Mouse (Mus musculus) bone marrow, adult 2 months (tissue): Measurements from ENCODE around the gene Ergic3. TPM values are rescaled to one million over a fixed set of nuclear protein-coding genes. Genes with fewer than 3 reads are reported as not detected.
A peak's percentile ranks its signal among the peaks of the same experiment; 100 is the strongest.

Source experiments
- H3K27ac ChIP-seq: fragments of 200-500 bp; 2 replicates; pipeline ENCODE4 v1.5.1; 2012; ENCODE audit warnings: low read depth, mild to moderate bottlenecking, control low read depth, inconsistent platforms, low read length; ENCODE audit not compliant: control insufficient read depth, poor library complexity, insufficient read depth
- H3K4me1 ChIP-seq: fragments of 200-500 bp; 2 replicates; pipeline ENCODE4 v1.6.1; 2011; ENCODE audit warnings: low read length; ENCODE audit not compliant: control insufficient read depth, insufficient read depth
- H3K4me3 ChIP-seq: fragments of 200-500 bp; replicated peaks from 2 replicates; pipeline ENCODE3; 2011; ENCODE audit warnings: mild to moderate bottlenecking, low read depth, low read length, control low read depth; ENCODE audit not compliant: control insufficient read depth
- CTCF ChIP-seq: fragments of 200-500 bp; IDR thresholded peaks from 2 replicates; pipeline ENCODE4 v1.5.1; 2011; ENCODE audit warnings: low read length, control low read depth; ENCODE audit not compliant: control insufficient read depth, insufficient read depth
- POLR2A ChIP-seq: fragments of 200-500 bp; IDR thresholded peaks from 2 replicates; pipeline ENCODE4 v1.6.1; 2011; ENCODE audit warnings: low read depth, mild to moderate bottlenecking, control low read depth, low read length, borderline replicate concordance; ENCODE audit not compliant: control insufficient read depth
- WGBS: fragments of 180-500 bp; shearing (Covaris S2); methylation state at CpG from one replicate; pipeline ENCODE4 v1.1.7; 2018; 5-methylcytosine and 5-hydroxymethylcytosine counted together
- polyA plus RNA-seq: library from polyadenylated mRNA; stranded (reverse); fragments of >200 nt; gene quantifications from 2 replicates; pipeline ENCODE4 v1.2.4, GENCODE M21; 2011; ENCODE audit warnings: low replicate concordance; ENCODE audit not compliant: missing spikeins, insufficient read depth, insufficient read length

The Ergic3 gene
- polyA plus RNA-seq, 1 experiment, result 66.9 TPM

DNA sequence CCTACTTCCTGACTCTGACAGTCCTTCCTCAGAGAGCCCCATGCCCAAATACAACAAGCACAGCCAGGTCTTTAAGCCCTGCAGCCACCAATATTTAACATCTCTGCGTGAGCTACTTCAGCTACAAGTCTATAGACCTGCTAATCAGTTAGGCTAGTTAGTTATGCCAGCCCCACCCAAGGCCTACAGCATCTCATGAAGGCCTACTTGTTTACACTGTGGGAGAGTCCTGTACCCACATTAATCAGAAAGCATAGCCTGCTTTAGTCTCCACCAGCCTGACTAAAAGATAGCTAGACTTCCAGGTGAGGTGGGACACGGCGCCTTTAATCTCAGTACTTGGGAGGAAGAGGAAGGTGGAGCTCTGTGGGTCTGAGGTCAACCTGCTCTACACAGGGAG lies 31.5 kb downstream of the Ergic3 start:
- Histone ChIP-seq H3K4me3 (no peak overlapping the region), H3K4me1 (no peaks in the 10 kb centered on the region), H3K27ac (no peak overlapping the region)
- 79% methylated on average over 3 of the region's 3 CpGs for WGBS
- TF ChIP-seq CTCF (no peak), POLR2A (no peak)

DNA sequence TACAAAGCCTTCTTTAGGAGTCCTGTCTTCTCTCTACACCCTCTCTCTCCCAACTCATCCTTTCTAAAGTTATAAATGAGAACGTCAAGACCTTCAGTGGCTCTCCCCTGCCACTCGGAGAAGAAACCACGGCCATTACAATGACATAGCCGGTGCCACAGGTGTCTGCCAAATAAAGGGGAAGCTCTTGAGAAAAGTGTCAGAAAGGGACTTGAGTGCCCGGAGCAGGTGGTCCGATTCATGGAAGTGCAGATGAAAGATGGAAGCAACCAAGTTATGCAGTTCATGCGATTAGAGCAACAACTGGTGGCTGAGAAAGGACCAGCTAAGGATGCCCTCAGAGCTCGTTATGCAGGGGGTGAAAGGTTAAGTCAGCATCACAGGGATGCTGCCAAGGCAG lies 35.1 kb downstream of the Ergic3 start:
- Histone ChIP-seq H3K4me3 (no peak overlapping the region), H3K4me1 (no peaks in the 10 kb centered on the region), H3K27ac (no peak overlapping the region)
- 46% methylated on average over 8 of the region's 8 CpGs for WGBS
- TF ChIP-seq CTCF, result no peak
- TF ChIP-seq POLR2A, result no peak

DNA sequence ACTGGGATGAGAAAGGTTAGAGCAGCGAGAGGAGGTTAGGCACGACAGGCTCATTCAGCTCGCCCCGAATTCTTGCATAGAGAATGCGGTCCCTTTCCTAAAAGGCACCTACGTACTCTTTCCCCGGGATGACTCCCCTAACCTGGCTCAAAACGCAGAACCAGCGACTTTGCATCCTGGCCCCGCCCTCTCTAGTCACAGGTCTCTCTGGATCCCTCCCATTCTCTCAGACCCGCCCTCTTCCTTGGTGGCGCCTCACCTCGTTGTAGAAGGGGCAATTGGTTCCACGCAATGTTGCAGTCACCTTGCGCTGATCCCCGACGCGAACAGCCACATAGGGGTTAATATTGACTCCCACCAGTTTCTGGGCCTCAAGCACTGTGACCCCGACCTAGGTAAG lies 40.1 kb downstream of the Ergic3 start:
- Histone ChIP-seq H3K4me3 (no peak overlapping the region), H3K4me1 (no peaks in the 10 kb centered on the region), H3K27ac (no peak overlapping the region)
- TF ChIP-seq CTCF (no peak), POLR2A (no peak)
- WGBS, result 17% methylated on average over 19 of the region's 19 CpGs

DNA sequence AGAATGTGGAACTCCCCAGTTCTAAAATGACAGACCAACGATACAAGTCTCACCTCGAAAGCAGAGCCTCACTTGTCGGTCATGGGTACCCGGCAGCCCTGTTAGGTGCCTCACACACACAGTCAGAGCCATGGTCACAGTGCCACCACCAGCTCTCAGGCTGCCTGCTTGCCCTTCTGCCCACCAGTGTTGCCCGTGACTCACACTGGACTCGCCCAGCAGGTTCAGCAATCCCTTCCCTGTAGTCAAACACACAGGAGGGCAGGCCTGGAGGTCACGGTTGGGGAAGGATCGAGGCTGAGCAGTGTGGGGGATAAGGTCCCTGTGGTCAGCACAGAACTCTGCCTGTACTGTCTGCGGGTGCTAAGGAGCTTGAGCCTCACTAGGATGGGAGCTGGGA lies 45.0 kb downstream of the Ergic3 start, which contains the start of gene Fer1l4:
TSS of gene Fer1l4 (minus strand) at position 132 of the 400 bp plus-strand sequence.
- Histone ChIP-seq H3K4me3 (no peak within 1 kb of the TSS), H3K27ac (no peak within 1 kb of the TSS), H3K4me1 (no peaks in the 10 kb centered on the region)
- no peak for TF ChIP-seq POLR2A
- no peak for TF ChIP-seq CTCF
- WGBS, result 79% methylated on average over 9 of the region's 9 CpGs

DNA sequence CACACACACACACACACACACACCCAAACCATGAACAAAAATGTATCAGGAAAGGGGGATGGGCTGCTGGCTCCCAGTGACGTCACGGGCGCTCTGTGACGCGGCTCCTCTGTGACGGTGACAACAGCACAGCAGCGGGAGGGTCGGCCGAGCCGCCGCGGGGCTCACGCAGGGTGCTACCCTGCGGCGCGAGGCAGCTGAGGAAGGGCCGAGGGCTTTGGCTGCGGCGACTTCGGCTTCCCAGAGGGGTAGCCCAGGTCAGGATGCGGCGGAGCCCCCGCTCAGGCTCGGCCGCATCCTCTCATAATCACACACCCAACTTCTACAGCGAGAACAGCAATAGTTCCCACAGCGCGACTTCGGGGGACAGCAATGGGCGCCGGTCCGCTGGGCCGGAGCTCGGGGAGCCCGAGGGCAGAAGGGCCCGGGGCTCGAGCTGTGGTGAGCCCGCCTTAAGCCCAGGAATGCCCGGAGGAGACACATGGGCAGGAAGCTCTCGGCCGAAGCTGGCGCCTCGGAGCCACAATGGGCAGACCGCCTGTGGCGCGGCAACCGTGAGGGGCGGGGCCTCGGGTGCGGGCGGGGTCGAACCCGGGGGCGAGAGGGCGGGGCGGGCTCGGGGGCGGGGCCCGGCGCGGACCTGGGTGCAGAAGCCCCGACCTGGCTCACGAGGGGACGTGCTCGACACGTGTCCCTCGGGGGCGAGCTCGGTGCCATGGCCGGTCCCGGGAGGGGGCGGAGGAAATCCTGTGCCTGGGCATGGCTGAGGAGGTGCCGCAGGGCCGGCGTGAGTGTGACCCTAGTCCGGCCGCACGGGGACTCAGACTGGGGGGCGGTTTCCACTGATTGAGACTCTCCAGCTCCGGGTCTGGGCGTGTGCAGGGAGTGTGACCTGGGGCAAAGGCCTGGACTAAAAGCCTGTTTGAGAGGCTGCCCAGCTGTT lies 57.5 kb downstream of the Ergic3 start, which contains the start of gene Spag4:
TSS of gene Spag4 (plus strand) at position 77 of the 943 bp plus-strand sequence.
- under 1% methylated on average over 72 of the region's 81 CpGs for whole genome bisulfite sequencing
- Histone ChIP-seq H3K4me3 (peak within 1 kb of the TSS; percentile 70), H3K4me1 (no peaks in the 10 kb centered on the region), H3K27ac (peak within 1 kb of the TSS; percentile 45; the same call in 1 of the 2 replicates)
- TF ChIP-seq CTCF (no peak), POLR2A (no peak)

DNA sequence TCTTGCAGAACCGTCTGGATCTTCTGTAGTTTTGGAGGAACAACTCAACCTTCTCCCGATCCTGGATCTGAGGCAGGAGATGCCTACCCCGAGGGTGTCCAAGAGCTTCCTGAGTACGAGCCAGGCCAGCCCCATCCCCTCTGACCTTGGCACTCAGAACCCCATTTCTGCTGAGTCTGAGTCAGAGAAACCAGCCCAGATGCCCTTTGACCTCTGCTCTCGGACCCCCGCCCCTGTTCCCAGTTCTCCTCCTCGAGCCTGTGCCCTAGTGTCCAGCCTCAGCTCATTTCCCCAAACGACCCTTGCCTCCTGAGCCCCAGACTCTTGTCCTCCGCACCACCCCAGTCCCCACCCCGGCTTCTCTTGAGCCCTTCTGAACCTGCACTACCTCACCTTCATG lies 58.3 kb downstream of the Ergic3 start:
- Histone ChIP-seq H3K27ac (no peak overlapping the region; the same call in 1 of the 2 replicates), H3K4me3 (peak overlapping the region; percentile 70)

More for the DNA sequence above, 58.3 kb downstream of the Ergic3 start:
- H3K4me1 ChIP-seq, result no peaks in the 10 kb centered on the region
- TF ChIP-seq CTCF, result no peak
- no peak for TF ChIP-seq POLR2A
- WGBS, result 52% methylated on average over 10 of the region's 10 CpGs

Other genes starting within 250 kb of the Ergic3 start
- not detected in 2 replicates for gene Mmp24, start 232.7 kb upstream of the Ergic3 start, polyA plus RNA-seq
- 7.8 and 17.8 TPM in 2 replicates for gene BC029722, start 188.6 kb upstream of the Ergic3 start, polyA plus RNA-seq
- gene Eif6, start 181.1 kb upstream of the Ergic3 start, polyA plus RNA-seq, result 88.2 and 146 TPM in 2 replicates
- gene Fam83c, start 173.2 kb upstream of the Ergic3 start, polyA plus RNA-seq, result not detected in 2 replicates
- 7.6 and 14.9 TPM in 2 replicates for gene Uqcc1, start 77.7 kb upstream of the Ergic3 start, polyA plus RNA-seq
- not detected in 2 replicates for gene Gm15557, start 67.3 kb upstream of the Ergic3 start, polyA plus RNA-seq
- gene Gdf5, start 62.7 kb upstream of the Ergic3 start, polyA plus RNA-seq, result not detected in 2 replicates
- 24.0 and 39.1 TPM in 2 replicates for gene Cep250, start 51.6 kb upstream of the Ergic3 start, polyA plus RNA-seq
- 0.83 and 1.5 TPM in 2 replicates for gene 6430550D23Rik, start 68 bp upstream of the Ergic3 start, polyA plus RNA-seq
- gene Fer1l4, start 44.9 kb downstream of the Ergic3 start, polyA plus RNA-seq, result not detected in 2 replicates
- 0.99 and 5.4 TPM in 2 replicates for gene Spag4, start 57.1 kb downstream of the Ergic3 start, polyA plus RNA-seq
- gene Cpne1, start 103.9 kb downstream of the Ergic3 start, polyA plus RNA-seq, result 3.9 and 10.5 TPM in 2 replicates
- gene Rbm12, start 103.9 kb downstream of the Ergic3 start, polyA plus RNA-seq, result 5.8 and 6.2 TPM in 2 replicates
- 5.8 and 24.5 TPM in 2 replicates for gene Gm28036, start 119.0 kb downstream of the Ergic3 start, polyA plus RNA-seq
- 109 and 111 TPM in 2 replicates for gene Romo1, start 136.0 kb downstream of the Ergic3 start, polyA plus RNA-seq
- 13.1 and 24.7 TPM in 2 replicates for gene Nfs1, start 136.1 kb downstream of the Ergic3 start, polyA plus RNA-seq
- 221 and 329 TPM in 2 replicates for gene Rbm39, start 172.2 kb downstream of the Ergic3 start, polyA plus RNA-seq
- gene Phf20, start 188.4 kb downstream of the Ergic3 start, polyA plus RNA-seq, result 11.9 and 20.8 TPM in 2 replicates